Mouse (Mus musculus): Measurements from ENCODE around the gene Tex9.

Gene Tex9

DNA sequence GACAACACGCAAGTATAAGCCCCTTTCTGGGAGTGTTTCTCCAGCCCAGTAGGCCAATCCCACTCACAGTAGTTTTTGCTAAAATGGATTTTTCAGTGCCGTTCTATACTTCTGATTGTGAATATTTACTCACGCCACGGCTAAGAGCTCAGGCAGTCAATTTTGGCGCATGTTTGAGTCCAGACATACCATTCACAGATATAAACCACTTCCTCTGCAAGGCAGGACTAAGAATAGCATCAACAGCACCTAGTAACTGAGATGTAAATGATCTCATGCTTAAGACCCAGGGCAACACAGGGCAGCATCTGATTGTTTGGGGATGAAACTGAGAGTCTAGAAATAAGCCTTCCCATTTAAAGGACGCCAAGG lies at the start of gene Tex9:
Tex9 (minus strand) TSS at position 19 of the 372 bp plus-strand sequence.
- peak; percentile 57 for DNase-seq (ENCODE audit: low read depth, low spot score)

DNA sequence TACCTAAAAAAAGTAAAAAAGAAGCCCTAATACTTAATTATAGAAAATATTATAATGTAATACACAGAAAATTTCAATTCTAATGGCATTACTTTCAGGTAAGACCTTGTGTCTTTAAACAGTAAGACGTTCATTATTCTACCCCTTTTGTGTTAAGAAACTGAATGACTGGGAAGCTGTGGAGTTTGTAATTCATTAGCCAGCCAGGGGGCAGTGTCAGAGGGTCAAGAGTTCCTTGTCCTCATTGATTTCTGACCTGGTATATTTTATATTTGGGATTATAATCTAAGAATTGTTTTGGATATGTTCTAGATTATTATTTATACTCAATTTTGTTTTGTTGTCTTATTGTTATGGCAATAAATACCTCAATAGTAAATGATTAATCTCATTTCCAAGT lies 45.1 kb upstream of the Tex9 start:
- DNase-seq (ENCODE audit: low read depth, low spot score): no peak

DNA sequence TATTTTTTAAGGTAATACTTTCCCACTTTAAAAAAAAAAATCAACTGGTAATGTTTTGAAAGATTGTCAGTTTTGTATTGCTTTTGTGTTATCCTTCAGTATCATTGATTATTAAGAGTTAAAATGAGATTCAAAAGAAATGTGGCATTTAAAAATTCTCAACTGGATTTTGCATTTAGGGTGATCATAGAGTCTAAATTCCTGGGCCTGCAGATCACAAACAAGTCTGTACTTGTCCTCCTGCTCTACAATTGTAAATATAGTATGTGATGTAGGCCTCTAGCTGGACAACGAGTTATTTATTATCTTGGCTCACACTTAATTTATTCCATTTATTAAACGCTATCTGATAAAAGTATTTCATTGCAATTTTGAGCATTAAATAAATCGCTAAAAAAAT lies 43.4 kb upstream of the Tex9 start:
- DNase-seq (ENCODE audit: low read depth, low spot score): no peak

DNA sequence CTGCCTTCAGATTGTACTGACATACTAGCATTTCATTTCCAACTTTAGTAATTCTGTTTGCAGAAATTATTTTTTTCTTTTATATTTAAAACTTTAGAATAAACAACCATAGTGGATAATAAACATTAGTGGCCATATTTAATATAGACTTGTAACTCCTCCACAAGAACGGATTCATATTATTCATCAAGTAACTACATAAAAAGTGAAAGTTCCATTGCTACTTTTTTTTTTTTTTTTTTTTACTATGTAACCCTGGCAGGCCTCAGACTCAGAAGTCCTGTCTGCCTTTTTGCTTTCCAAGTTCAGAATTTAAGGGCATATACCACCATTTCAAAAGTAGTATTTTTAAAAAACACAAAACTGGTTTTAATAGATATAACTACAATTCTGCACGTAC lies 43.0 kb upstream of the Tex9 start:
- DNase-seq (ENCODE audit: low read depth, low spot score): no peak

DNA sequence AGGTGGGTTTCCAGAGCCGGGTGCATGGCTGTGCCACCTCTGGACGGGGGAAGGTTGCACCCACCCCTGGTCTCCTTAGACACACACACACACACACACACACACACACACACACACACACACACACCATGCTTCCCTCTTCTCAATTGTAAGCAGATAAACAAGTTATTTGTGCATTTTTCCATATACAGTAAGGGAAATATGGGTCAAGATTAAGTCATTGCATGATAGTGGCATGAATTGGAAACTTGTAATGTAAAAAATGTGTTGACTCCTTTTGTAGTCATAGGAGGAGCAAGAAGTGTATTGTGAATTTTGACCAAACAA lies 41.0 kb upstream of the Tex9 start:
- no peak for DNase-seq (ENCODE audit: low read depth, low spot score)

DNA sequence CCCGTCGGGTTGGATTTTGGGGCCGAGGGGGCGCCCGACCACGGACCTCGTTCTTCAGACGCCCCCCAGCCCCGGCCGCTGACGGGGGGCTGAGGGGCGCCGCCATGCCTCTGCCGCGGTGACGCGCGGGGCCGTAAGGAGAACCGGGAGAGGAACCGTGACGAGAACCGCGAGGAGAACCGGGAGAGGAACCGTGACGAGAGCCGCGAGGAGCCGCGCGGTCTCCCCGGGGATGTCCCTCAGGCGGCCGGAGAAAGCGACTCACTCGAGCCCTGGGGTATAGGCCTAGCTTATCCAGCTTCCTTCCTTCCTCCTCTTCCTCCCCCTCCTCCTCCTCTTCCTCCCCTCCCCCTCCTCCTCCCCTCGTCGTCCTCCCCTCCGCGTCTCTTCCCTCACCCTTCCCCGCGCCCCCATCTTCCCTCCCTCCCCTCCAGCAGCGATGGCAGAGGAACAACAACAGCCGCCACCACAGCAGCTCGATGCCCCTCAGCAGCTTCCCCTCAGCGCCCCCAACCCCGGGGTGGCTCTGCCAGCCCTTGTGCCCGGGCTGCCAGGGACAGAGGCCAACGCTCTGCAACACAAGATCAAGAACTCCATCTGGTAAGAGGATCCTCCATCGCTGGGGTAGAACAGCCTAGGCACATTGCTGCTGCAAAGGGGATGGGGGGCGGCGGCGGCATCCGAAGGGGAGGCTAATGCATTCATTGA lies 40.5 kb upstream of the Tex9 start:
- DNase-seq (ENCODE audit: low read depth, low spot score): peak; percentile 68

DNA sequence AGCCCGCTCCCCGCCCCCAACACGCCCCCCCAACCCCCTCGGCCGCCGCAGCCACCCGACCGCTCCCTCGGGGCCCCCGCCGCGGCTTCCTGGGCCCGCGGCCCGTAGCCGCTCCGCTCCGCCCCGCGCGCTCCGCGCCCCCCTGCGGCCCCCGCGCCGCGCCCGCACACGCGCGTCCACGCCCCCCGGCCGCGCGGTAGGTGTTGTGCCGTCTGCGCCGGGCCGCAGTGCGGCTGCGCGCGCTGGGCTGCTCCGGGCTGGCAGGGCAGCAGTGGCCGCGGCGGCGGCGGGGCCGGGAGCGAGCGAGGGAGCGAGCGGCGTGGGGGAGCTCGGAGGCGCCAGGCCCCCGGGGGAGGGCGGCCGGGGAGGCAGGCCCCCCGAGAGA lies 40.0 kb upstream of the Tex9 start, which contains the start of gene Rfx7:
Rfx7 (plus strand) TSS at position 245 of the 385 bp plus-strand sequence.
- DNase-seq (ENCODE audit: low read depth, low spot score): peak; percentile 92

DNA sequence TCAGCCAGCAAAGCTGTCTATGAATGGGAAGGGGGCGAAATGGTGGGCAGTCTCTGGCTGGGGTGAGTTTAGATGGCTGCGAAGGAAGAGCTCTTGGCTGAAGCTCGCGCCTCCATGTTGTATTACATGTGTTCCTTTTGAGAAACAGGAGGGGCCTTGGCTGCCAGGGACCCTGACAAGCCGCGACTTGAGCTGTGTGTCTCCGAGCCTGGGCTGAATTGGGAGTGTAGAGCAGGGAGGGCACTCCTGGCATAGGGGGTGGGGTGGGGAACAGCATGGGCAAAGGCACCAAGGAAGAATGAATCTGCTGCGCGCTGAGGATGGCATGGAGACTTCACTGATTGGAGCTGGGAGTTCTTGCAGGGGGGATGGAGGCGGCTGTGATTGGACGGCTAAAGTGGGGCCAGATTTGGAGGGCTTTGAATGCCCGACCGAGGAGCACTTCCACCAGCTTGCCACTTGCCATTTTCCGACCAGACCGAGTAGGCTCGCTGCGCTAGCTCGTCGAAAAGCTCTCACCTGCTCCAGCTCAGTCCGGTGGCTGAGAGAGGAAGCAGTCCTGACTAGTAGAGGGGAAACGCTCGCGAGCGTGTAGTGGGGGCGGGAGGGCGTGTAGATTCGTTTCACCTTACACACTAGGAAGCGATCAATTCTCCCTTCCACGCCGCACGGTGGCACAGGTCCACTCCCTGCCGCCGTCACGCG lies 39.4 kb upstream of the Tex9 start:
- peak; percentile 86 for DNase-seq (ENCODE audit: low read depth, low spot score)

DNA sequence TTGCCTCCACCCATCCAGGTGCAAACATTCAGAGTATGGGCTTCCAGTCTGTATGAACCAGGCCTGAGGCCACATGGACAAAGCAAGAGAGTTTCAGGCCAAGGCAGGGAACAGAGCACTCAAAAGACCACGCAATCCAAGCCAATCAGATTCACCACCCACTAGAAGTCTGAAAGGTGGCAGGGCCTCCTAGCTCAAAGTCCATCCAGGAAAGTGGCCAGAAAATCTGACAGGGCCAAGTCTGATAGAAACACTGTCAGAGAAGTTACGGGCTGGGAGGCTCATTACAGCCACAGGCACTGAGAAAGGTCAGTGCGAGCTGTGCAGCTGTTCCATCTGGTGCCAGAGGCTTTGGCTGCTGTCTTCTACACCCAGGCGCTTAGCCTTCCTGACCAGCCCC lies 38.8 kb upstream of the Tex9 start:
- DNase-seq (ENCODE audit: low read depth, low spot score): peak; percentile 31

DNA sequence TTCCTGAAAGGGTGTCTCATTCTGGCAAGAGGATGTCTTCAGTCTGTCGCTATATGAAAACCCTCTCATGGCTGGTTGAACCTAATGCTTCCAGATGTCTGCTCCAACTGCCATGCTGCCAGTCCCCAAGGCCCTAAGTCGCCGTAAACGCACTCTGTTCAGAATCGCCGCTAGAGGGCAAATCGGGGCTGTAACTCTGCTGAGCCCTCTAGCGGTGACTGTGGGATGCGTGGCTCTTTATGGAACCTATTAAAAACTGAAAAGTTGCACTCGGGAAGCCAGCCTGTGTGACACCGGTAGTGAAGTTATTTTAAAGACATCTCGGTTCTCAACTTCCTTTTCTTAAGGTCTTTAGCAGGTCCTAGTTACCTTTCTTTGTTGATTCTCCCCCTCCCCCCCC lies 38.2 kb upstream of the Tex9 start:
- peak; percentile 96 for DNase-seq (ENCODE audit: low read depth, low spot score)

DNA sequence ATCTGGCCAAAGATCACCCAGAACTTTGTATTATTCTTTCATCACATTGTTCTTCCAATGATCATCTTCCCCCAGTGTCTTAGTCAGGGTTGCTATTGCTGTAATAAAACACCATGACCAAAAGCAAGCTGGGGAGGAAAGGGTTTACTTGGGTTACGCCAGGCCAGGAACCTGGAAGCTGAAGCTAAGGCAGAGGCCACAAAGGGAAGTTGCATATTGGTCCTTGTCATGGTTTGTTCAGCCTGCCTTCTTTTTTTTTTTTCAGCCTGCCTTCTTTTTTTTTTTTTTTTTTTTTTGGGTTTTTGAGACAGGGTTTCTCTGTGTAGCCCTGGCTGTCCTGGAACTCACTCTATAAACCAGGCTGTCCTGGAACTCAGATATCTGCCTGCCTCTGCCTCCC lies 34.1 kb upstream of the Tex9 start:
- no peak for DNase-seq (ENCODE audit: low read depth, low spot score)

DNA sequence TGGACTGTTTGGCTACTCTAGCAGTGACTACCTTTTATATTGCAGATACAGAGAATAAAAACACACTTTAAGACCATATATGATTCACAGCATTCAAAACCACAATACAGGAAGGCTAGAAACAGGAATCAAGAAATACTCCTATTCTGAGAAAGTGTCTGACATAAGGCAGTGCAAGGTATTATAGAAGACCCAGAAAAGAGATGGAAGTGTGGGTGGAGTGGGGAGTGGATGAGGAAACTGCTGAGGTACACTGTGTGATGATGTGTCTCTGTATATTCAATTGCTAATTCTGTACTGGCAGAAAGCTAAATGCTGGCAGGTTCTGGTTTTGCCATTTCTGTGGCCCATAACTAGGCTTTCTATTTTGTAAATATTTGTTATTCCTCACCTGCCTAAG lies 28.8 kb upstream of the Tex9 start:
- no peak for DNase-seq (ENCODE audit: low read depth, low spot score)

DNA sequence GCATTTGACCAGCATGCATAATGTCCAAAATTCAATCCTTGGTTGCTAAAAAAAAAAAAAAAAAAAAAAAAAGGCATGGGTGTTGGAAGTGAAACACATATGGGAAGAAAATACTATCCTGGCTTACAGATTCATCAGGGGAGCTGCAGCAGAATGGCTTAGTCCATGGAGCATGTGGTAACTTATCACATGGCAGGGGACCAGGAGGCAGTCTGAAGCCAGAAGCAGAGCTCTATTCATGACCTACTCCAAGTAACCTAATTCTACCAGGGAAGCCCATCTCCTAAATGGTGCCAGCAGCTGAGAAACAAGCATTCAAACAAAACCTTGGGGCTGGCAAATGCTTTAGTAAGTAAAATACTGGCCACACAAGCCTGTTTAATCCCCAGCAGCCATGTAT lies 27.2 kb upstream of the Tex9 start:
- no peak for DNase-seq (ENCODE audit: low read depth, low spot score)

DNA sequence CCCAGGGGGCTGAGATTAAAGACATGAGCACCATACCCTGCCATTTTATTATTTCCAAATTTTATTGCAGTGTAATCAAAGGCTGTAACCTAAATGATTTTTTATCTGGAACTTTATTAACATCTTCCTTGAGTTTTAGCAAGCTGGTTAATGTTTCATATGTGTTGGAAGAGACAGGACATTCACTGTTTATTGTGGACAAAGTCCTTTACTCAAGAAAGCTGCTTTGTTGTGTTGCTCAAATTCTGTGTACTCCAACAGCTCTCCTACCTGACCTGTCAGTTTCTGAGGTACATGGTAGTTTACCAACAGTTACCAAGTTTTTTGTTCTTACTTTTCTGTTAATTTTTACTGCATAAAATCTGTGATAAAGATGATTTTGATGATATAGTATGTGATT lies 23.4 kb upstream of the Tex9 start:
- no peak for DNase-seq (ENCODE audit: low read depth, low spot score)

DNA sequence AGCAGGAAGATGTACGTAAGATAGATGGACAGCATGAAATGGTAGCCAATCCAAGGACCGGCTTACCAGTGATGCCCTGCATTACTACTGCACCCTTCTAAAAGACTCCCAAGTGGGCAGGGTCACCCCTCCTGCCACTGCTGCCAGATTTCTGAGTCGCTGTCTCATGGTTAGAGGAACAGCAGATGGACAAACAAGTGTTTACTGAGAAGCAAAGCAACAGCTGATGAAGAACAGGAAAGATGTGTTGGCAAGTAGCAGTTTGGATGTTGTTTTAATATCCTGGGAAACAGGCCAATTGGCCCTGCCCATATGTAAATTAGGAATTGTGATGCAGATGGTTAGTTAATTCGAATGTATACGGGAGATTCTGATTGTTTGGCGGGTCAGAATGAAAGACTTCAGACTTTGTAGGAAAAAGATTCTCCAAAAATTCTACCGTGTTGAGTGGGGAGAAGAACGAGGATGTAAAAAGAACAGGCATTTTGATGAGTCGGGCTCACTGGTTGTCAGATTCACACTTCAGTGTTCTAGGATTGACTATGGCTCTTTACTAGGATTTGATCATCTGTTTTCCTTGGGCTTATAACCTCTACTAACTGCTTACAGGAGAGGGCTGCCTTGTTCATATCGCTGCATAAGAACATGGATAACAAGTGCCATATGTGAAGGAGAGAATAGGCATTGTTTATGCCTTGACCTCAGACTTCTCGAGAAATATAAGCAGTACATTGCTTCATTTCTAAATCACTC lies 20.4 kb upstream of the Tex9 start:
- DNase-seq (ENCODE audit: low read depth, low spot score): no peak

DNA sequence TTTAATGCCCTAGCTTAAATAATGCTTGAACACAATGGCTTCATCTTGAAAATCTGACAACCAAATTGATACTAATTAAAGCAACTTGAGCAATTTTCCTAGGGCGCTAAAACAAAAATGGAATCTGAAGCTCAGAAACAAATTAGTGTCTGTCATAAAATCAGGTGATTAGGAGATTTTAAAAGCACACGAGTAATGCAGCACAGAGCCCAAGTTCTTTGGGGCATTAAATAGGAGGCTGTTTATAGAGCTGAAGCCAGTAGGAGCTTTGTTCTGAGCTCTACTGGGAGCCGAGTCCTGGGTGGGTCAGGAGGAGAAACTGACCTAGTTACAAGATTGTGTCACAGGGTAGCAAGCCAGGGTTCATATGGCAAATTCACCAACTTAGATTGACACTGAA lies 5.2 kb upstream of the Tex9 start:
- DNase-seq (ENCODE audit: low read depth, low spot score): no peak

DNA sequence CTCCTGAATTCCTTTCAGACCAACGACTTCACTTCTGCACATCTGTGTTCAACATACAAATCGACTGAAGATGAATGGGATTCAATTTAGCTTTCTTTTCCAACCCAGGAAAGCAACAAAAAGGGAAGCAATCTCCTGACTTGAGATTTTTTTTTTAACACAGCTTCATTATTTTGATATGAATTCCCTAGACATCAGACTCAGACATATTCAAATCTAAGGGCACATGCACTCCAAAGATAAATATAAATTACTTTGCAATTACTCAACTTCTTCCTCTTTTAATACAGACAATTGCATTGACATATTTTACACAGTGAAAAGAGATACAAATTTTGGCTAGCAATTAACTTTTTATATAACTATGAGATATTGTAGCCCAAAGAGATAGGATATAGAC lies 4.7 kb upstream of the Tex9 start:
- DNase-seq (ENCODE audit: low read depth, low spot score): no peak

DNA sequence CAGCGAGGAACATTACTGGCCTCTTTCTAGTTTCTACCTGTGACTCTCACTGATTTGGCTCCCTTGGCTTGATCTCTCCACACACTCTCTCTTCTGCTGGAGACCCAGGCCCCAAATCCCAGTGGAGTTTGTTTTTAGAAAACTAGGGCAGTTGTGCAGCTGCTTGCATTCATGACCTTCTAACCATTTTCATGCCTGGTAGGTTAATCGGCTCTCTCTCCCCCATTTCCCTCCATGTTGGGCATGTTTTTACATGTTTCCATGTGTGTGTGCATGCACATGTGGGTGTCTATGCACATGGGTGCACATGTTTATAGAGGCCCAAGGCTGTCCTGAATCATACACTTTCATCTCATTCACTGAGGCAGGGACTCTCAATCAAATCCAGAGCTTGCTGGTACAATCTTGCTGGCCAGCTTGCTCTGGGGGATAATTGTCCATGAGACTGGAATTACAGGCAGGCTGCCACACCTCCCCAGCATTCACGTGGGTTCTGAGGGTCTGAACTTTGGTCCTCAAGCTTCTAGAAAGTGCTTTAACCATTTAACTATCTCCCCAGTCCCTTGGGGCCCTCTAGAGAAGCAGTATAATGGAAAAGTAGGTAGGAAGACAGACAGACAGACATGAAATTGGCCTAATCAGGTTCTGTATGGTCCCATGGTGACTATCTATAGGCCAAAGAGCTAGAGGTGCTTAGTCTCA lies 2.1 kb upstream of the Tex9 start:
- DNase-seq (ENCODE audit: low read depth, low spot score): no peak

DNA sequence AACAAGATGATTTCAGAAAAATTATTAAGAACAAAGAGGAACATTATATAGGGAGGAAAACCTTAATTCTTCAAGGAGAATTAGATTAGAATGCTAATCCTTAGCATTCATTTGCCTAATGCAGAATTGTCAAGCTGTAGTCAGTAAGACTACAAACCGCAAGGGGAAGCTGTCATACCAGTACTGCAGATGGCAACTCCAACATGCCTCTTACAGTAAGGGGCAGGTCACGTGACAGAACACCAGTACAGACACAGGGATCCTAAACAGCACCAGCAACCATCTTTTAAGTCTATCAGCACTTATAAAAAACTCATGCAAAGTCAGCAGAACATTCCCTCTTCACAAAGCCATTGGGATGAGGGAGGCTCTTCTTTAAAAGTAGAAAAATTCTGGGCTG lies 1.5 kb upstream of the Tex9 start:
- peak; percentile 70 for DNase-seq (ENCODE audit: low read depth, low spot score)

DNA sequence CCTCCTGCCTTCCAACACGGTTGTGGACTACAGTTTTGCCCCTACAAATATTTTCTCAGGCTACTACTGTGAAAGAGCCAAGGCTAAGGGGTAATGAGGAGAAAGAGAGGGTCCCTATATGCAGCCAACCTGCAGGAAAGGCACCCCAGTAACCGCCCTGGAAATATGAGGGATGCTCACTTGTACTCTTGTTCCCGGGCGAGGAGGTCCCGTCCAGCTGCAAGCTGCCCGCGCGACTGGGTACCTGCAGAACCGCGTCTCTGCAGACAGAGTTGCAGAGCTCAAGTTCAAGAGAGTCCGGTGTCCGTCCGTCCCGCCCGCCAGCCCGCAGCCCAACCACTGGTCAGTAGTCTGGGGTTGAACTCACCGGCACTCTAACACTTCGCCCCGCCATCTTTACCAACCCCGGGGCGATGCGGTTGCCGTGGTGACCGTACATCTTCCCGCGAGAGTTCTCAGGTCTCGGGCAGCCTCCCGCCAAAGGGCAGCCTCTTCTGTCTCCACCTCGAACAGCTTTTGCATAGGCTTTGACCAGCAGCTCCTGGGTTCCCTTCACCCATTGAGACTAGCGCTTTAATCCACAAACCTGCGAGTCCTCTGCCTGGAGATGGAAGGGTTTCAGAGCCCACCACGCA lies 336 bp downstream of the Tex9 start:
- DNase-seq (ENCODE audit: low read depth, low spot score): peak; percentile 92

DNA sequence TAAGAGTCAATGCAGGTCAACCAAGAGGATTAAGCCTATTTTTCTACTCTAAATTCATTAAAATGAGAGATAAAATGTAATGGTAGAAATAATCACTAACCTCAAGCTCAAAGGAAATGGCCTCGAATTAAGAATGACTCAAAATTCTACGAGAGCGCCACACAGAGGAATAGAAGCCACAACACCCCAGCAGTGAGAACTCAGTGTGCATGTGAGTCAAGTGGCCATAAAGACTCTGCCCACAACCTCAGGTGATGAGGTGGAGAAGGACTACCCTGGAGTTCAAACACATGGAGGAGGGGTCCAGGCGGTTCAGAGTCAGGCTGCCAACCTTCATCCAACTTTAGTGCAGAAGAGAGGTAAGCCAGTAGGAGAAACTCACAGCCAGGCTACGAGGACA lies 2.9 kb downstream of the Tex9 start:
- no peak for DNase-seq (ENCODE audit: low read depth, low spot score)

DNA sequence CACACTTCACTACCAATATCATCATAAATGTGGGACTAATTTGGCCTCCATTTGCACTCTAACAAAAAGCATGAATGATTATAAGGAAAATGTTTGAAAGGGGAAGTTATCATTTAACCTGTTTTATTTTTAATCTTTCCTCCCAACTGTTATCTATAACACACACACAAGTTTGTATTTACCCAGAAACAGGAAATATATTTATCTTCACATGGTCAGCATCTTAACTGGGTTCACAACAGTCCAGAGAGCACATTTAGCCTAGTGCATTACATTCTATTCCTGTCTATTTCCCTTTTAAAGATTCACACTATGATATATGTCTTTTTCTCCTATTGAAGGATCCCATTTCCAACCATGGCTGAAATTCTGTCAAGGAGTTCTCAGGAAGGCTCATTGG lies 3.5 kb downstream of the Tex9 start:
- DNase-seq (ENCODE audit: low read depth, low spot score): no peak
